23 mouse cellular contexts compared by ENCODE assay signal in genomic region chr15:27911196-27911595, GRCm38 (mm10).
"Had no signal": no experiment of that assay in that cellular context is flagged by ENCODE, and none has a peak within 500 bp of the region (broad histone marks: within the 10 kb centered on the region; RNA-seq: fewer than 3 reads in every experiment).

No protein-coding gene starts in this region.

- H3K9ac ChIP-seq: hindbrain, embryonic 12.5 days; hindbrain, embryonic 15.5 days; intestine, embryonic 15.5 days; limb, embryonic 12.5 days; liver, embryonic 13.5 days; liver, embryonic 15.5 days; liver, postnatal 0 days had no signal

- H3K27ac ChIP-seq: hindbrain, embryonic 10.5 days; hindbrain, embryonic 12.5 days; hindbrain, embryonic 15.5 days; intestine, embryonic 15.5 days; layer of hippocampus, adult 2 months; left cerebral cortex, adult 2 months; limb, embryonic 10.5 days; limb, embryonic 12.5 days; liver, embryonic 13.5 days; liver, embryonic 15.5 days had no signal

- H3K27me3 ChIP-seq: hindbrain, embryonic 12.5 days; hindbrain, embryonic 15.5 days; intestine, embryonic 15.5 days; limb, embryonic 12.5 days; liver, embryonic 13.5 days; liver, embryonic 15.5 days had no signal

- ATAC-seq: forebrain, embryonic 16.5 days; inflammation-experienced regulatory T-cells, adult 6 months; intestine, embryonic 15.5 days; intestine, postnatal 0 days had no signal

- H3K36me3 ChIP-seq: hindbrain, embryonic 15.5 days; liver, embryonic 13.5 days; liver, embryonic 15.5 days had no signal

- DNase-seq: gastrocnemius, postnatal 10 days; heart, postnatal 4 days; kidney, adult 18-20 months; kidney, adult 8-10 months; kidney, postnatal 14 days; kidney, postnatal 36 days; liver; liver, embryonic 13.5 days; liver, postnatal 0 days had no signal

- H3K4me2 ChIP-seq: heart, embryonic 11.5 days; hindbrain, embryonic 12.5 days; hindbrain, embryonic 15.5 days; intestine, embryonic 15.5 days; limb, embryonic 12.5 days; liver, embryonic 11.5 days; liver, embryonic 15.5 days had no signal

- H3K4me1 ChIP-seq: hindbrain, embryonic 10.5 days; limb, embryonic 10.5 days had no signal

- H3K9me3 ChIP-seq: hindbrain, embryonic 10.5 days; hindbrain, embryonic 12.5 days; hindbrain, embryonic 15.5 days; intestine, embryonic 15.5 days; limb, embryonic 10.5 days; limb, embryonic 12.5 days; liver, embryonic 13.5 days; liver, embryonic 15.5 days had no signal

- H3K4me3 ChIP-seq: hindbrain, embryonic 10.5 days; hindbrain, embryonic 12.5 days; hindbrain, embryonic 15.5 days; intestine, embryonic 15.5 days; layer of hippocampus, adult 2 months; left cerebral cortex, adult 2 months; limb, embryonic 10.5 days; limb, embryonic 12.5 days; liver, embryonic 13.5 days; liver, embryonic 15.5 days had no signal
